Mouse (Mus musculus): Measurements from ENCODE around the gene Ppfia1. TPM values are rescaled to one million over a fixed set of nuclear protein-coding genes. Genes with fewer than 3 reads are reported as not detected.
A peak's percentile ranks its signal among the peaks of the same experiment; 100 is the strongest.

The Ppfia1 gene
- 10 to 100 TPM; 33.1 to 41.0 (median 36.2) TPM for total RNA-seq (2022)

DNA sequence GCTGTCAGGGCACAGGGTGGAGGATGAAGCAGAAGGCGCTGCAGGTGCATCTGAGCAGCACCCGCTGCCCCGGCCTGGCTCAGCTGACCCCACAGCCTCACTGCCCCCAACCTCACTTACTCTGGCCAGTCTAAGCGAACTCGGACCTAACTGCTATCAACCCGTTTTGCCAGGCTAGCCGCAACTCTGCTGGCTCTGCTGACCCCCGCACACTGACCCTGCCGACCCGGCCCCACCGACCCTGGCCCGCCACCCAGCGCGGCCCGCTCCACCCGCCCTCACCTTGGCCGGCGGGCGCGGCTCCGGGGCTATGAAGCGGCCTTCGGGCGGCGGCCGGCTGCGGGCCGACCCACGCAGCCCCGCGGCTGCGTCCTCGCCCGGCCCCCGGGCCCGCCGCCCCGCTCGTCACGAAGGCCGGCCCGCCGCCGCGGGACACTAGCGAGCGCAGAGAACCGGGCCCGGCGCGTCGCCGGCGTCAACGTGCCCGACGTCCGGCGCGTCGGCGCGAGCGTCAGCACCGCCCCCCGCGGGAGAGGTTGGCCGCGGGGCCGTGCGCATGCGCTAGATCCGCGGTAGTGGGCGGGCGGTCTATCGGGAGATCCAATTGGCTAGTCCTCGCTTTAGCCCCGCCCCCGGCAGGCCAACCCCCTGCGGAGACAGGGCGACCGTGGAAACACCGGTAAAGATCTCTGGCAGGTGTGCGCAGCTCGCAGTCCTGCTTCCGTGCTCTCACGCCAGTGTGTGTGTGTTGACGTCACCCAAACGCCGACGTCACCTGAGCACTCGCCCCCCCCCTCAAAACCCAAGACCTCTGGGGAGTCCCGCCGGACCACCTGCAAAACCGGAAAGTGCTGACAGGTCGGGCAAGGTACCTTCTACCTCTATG, at the start of gene Ppfia1:
Gene Ppfia1, minus strand, starts transcription at position 493 of the 886 bp plus-strand sequence.
- peak; percentile 95 to 97 for DNase-seq (ENCODE audit: low spot score in 2 of 2)

DNA sequence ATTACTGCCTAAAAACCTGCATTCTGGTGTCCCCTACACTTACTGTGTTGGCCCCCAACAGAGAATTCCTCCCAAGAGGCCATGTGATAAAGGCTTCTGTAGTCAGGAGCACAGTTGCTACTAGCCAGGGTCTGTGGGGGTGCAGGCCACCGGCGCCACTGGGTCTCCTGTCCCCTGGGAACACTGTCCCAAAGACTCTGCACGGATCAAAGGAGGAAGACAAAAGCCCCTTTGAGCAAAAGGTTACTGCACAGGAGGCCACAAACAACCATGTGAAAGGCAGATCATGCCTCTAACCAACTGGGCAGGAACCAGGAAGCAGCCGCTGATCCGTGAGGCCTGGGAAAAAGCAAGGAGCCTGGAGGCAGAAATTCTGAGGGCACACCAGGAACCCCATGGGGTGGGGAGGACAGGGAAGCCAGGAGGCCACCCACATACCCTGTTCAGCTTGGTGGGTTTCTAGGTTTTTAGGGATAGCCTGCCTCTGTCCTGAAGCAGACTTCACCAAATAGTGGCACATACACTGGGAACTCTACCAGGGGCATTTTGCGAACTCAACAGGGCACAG, 46.9 kb upstream of the Ppfia1 start:
- no peak for DNase-seq (ENCODE audit: low spot score in 2 of 2)

DNA sequence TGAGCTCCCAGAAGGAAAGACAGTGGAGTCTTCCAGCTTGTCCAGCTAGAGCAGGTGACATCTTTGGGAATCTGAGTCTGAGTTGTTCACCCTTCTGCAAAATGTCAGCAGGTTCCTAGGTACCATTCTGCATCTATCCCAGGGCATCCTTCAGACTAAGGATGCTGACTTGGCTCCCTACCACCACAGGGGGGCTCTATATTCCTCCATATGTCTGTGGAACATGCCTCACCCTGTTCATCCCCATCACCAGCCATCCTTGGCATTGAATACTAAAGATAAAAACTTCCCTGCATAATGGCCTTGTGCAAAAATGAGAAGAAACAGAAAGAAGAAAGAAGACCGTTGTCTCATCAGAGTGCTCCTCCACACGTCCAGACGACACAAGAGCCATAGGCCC, 36.0 kb upstream of the Ppfia1 start:
- DNase-seq (ENCODE audit: low spot score in 2 of 2), result no peak

DNA sequence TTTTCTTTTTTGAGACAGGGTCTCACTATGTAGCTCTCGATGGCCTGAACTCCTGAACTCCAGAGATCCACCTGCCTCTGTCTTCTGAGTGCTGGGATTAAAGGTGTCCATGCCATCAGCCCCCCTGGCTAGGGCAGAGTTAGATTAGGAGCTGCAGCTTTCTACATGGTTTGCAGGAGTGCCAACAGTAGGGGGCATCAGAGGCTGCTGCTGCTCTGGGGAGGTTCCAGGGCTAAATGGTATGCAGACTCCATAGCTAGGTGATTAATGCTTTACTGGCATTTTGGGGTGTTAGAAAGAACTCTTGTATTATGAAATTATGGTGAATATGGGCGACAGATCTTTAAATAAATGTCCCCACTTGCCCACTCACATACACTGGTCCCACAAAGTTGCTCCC, 33.8 kb upstream of the Ppfia1 start:
- DNase-seq (ENCODE audit: low spot score in 2 of 2), result peak in 1 of 2 experiments; percentile 37

DNA sequence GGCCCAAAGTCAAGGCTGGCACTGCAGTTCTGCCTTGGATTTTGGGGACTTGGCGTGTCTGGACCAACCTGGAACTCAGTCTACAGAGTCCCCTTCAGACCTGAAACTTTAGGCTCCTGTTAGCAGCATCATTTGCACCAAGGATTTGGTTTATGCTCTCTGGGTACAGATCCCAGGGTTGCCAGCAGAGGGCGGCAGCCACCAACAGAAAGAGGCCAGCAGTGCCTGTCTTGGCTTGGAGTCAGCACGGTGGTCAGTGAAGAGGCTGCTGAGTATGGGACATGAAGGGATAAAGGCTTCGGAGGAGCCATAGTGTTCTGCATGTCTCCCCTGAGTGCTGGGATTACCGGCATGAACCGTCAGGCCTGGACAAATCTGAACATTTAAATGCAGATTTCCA, 32.1 kb upstream of the Ppfia1 start:
- DNase-seq (ENCODE audit: low spot score in 2 of 2), result peak in 1 of 2 experiments; percentile 60

DNA sequence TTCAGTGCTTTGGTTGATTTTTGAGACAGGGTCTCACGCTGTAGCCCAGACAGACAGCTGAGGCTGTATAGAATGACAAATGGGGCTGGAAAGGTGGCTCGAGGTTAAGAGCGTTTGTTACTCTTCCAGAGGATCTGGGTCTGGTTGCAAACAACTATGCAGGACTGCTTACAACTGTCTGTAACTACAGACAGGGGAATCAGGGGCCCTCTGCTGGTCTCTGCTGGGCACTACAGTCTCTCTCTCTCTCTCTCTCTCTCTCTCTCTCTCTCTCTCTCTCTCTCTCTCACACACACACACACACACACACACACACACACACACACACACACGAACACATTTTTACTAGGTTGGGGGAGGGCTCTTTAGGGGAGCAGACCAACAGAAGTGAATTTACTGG, 30.1 kb upstream of the Ppfia1 start:
- no peak for DNase-seq (ENCODE audit: low spot score in 2 of 2)

DNA sequence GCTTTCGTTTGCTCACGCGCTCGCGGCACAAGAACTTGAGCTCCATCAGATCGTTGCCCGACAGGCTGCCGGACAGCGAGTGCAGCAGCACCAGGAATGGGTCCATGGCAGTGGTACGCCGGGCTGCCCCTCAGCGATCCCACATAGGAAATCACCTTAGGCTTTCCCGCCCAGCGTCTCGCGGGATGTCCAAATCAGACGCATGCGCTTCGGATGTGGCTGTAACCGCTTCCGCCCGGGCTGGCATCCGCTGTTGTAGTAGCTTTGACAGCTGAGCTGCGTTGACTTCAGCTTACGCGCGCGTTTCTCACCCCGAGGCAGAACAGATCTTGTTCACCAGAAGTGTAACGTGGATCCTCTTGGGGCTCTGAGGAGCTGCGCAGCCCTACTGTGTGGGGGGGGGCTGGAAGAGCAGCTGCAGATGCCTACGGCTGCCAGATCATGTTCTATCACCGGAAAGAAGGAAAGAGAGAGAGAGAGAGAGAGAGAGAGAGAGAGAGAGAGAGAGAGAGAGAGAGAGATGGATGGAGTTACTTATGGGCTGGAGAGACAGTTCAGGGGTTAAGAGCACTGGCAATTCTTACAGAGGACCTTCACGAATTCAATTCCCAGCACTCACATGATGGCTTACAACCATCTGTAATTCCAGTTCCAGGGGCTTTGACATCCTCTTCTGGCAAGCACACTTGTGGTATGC, 28.9 kb upstream of the Ppfia1 start, which contains the start of gene Fadd:
Gene Fadd, minus strand, starts transcription at position 180 of the 697 bp plus-strand sequence.
- peak; percentile 92 to 93 for DNase-seq (ENCODE audit: low spot score in 2 of 2)

DNA sequence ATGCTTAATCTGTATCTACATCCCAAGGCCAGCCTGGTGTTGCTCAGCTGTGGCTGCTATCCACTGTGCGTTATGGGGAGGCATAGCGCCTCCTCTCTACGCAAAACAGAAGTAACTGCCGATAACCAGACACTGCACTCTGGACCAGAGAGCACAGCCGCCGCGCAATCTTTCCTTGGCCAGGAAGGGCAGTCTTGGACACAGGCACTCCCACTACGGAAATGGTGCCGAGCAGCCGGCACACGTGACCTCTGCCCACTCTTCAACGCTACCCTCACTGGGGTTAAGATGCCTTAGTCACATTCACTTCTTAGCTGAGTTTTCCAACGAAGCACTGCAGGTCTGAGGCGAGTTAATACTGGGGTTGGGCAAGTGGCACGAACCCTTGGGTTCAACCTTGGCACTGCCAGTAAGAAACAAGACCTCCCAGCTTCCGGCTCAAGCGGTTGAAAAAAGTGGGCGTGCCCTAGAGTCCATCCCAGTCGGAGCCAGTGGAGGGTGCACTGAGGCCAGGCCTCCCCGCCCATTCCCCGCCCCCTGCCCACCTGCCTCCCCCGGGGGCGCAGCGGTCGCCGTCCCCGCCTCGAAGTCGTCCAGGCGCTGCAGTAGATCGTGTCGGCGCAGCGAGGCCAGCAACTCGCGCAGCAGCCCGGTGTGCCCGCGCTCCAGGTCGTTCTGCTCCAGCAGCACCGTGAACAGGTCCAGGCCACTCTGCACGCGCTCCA, 28.2 kb upstream of the Ppfia1 start:
- peak; percentile 40 to 55 for DNase-seq (ENCODE audit: low spot score in 2 of 2)

DNA sequence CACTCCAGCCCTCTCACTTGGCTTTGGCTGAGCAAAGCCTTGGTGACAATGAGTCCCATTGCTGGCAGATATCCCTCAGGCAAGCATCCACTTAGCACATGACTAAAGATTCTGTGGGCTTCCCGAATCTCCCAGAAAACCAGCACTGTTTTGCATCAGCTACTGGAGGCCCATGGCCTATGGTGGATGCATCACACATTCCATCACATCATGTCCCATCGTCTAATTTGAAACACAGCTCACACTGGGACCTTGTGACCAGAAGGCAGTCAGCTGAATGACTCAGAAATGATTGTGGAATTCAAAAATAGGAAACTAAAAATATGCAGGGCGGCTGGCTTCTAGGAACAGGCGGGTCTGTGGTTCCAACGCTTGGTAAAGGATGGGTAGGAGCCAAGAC, 24.3 kb upstream of the Ppfia1 start:
- peak in 1 of 2 experiments; percentile 48 for DNase-seq (ENCODE audit: low spot score in 2 of 2)

DNA sequence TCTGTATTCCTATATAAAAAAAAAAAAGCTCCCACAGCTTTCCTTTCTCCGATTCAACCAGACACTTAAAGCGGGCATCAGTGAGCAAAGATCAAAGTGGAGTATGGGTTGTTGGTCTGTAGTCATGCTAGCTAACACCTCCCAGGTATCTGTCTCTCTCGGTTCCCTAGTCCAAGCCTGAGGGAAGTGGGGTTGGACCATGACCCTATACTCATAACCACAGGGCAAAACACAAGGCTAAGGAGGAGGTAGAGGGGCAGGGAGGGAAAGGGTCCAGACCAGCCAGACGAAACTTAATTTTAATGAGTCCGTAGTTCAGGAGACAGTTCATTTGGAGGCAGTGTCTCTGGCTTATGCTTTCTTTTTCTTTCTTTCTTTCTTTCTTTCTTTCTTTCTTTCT, 18.7 kb upstream of the Ppfia1 start:
- no peak for DNase-seq (ENCODE audit: low spot score in 2 of 2)

DNA sequence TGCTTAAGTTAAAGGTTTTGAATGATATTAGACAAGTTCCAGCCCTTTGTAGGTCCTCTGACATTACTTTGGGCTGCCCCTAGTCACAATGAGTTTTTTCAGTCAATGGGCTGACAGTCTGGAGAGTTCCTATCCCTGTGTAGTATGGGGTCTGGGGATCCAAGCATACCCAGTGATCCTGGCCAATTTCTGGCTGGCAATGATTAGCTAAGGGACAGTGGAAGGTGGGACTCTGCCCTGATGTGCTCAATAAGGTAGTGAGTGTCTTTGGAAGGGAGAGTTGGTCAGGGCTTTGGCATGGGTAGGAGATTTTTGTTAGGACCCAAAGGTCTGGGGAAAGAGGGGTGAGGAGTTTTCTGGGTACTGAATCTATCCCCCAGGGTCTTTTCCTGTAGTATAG, 18.1 kb upstream of the Ppfia1 start:
- DNase-seq (ENCODE audit: low spot score in 2 of 2), result no peak

DNA sequence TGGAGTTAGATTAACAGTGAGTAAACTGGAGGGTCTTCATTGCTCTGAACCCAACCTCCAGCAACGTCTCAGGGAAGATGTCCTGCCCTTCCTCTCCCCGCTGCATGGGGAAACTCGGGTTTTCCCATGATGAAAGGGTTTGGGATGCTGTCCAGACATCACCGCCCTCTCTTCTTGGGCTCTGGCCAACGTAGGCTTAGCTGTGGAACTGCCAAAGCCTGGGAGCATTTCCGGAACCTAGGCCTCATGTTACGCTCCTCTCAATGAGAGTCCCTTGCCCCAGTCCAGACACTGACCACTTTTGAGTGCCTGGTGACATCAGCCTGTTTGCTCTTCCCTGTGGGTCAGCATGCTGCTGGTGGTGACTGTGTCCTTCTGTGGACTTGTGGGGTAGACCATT, 15.9 kb upstream of the Ppfia1 start:
- DNase-seq (ENCODE audit: low spot score in 2 of 2), result no peak

DNA sequence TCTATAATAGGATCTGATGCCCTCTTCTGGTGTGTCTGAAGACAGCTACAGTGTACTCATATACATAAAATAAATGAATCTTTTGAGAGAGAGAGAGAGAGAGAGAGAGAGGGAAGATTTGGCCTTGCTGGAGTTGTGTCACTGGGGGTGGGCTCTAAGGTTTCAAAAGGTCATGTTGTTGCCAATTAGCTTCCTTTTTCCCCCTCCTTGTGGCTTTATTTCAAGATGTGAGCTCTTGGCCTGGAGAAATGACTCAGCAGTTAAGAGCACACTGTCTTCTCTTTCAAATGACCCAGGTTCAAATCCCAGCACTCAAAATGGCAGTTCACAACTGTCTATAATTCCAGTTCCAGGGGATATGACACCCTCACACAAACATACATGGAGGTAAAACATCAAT, 14.6 kb upstream of the Ppfia1 start:
- DNase-seq (ENCODE audit: low spot score in 2 of 2), result no peak

DNA sequence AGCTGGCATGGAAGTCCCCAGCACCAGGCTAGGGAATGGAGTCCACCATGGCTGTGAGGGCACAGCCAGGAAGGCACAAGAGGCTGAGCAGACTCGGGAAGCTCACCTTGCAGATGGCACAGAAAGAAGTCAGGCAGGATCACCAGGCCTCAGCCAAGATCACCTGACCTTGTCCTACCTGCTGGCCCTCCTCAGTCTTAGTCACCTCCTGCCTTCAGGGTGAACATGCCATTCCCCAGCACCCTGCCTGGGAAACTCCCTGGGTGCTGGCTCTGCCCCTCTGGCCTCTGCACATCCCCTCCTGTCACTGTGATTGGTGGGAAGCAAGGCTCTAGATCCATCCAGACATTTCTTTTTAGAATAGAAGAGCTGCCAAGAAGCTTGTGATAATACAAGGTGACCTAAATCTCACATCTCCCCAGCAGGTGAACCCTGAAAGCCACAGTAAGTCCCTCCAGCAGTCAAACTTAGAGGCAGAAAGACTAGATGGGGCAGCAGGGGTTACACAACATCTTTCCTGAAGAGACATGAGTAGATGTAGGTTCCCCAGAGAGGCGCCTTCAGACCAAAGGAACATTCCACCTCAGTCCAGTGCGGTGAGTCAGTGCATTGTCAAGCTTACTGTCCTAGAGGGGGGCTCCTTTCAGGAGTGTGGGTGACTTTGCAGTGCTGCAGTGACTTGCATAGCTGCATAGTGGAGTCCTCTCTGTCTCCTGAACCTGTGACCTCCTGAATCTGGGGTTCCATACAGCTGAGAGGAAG, 13.6 kb upstream of the Ppfia1 start:
- DNase-seq (ENCODE audit: low spot score in 2 of 2), result no peak

DNA sequence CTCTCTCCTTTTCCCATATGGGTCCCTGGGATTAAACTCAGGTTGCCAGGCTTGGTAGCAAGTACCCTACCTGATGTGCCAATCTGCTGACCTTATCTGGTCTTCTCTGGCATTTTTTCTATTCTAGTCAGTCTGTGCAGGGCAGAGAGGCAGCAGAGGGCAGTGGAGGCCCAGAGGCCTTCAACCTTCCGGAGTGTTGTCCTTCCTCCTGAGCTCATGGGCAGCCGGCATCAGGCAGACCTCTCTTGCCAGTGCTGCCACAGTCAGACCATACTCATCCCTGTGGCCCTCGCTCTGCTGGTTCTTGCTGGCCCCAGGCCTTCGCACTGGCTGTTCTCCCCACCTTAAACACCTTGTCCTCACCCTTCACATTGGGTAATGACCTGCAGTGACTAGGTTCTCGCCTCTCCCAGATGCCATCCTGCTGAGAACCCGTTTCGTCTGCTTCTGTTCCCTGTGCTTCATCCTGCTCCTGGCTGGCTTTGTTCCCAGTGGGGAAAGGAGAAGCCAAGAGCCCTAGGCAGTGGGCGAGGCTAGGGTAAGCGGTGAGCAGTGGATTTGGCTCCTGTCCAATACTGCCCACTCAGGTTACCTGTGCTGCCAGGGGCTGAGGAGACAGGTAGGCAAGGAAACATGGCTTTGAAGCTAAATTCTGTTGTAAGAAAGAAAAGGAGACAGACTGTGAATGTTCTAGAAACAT, 10.1 kb upstream of the Ppfia1 start:
- no peak for DNase-seq (ENCODE audit: low spot score in 2 of 2)

DNA sequence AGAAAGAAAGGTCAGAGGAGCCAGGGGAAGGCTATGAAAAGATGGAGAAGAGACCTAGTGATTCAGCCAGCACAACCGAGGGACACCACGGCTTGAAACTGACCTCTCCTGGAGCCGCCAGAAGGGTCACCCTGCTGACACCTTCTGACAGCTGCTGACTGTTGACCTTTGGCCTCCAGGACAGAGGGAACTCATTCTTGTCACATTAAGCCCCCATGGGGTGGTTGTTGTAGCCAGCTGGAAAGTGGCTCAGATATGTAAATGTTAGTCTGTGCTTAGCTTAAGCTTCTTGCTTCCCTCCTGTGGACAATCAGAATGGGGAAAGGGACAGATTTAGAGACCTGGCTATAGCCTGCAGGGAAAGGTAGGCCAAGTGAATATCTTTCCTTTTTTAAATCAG, 8.5 kb upstream of the Ppfia1 start:
- DNase-seq (ENCODE audit: low spot score in 2 of 2), result no peak

DNA sequence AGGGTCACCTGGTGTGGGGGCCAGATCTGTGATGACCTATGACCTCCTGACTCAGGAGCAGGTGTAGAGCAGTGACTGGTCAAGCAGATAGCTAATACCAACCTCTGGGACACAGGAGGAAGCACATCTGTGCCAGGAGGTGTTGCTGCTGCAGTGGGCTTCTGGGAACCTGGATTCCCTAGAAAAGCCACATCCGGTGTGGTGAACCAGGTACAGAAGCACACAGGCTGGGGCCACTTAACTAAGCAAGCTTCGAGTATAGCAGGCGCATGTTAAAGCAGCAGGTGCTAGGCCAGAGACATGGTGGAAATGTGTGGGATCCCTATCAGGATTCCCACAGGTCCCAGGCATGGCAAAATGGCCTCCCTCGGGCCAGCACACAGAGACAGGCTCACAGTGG, 7.1 kb upstream of the Ppfia1 start:
- DNase-seq (ENCODE audit: low spot score in 2 of 2), result no peak

DNA sequence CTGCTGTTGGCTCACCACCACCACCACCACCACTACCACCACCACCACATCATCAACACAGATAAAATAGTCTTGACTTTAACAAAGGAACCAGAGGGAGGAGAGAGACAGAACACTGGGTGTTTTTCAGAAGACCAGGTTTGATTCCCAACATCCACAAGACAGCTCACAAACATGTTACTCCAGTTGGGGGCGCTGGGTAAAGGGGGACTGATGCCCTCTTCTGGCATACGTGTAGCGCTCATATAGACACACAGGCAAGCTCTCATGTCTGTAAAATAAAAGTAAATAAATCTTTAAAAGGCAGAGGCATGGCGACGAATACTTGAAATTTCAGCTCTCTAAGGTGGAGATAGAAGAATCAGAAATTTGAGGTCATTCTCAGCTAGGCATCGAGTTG, 5.0 kb upstream of the Ppfia1 start:
- DNase-seq (ENCODE audit: low spot score in 2 of 2), result no peak

DNA sequence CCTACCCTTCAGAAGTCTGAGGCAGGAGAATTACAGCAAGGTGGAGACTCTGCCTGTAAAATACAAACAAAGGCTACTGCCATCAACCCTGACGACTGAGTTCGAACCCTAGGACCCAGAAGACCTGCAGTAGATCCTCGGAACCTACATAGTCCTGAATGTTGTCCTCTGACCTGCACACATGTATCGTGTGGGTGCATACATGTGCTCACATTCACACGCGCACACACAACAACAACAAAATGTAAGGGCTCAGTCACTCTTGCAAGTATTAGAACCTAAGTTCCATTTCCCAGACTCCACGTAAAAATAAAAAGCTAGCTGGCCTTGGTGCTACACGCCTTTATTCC, 569 bp upstream of the Ppfia1 start:
- DNase-seq (ENCODE audit: low spot score in 2 of 2), result no peak

DNA sequence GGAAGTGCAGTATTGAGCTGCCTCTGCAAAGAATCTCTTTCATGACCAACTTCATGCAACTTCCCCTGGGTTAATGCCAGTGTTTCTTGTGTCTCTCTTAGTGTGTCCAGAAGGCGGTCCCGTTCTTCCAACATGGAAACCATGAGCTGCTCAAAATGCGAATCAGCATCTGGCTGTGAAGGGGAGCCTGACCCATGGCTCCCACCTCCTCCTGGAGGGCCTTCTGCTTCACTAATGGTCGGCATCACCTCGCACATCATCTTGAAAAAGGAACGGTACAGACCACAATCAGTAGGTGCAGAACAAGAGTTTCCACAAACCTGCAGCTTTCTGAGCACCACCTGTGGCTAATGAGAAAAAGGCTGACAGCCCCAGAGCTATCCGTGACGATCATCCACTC, 1.3 kb downstream of the Ppfia1 start:
- no peak for DNase-seq (ENCODE audit: low spot score in 2 of 2)
